Mouse (Mus musculus) kidney, embryonic 16.5 days (tissue): ENCODE results near the gene Lrch3. TPM values are rescaled to one million over a fixed set of nuclear protein-coding genes. Genes with fewer than 3 reads are reported as not detected.
A peak's percentile ranks its signal among the peaks of the same experiment; 100 is the strongest.
"Not testable (repeated sequence)": the region's sequence is repeated elsewhere in the genome, so short reads cannot be mapped to it uniquely, and the experiment has no call there.

Experiments used
- ATAC-seq: fragments of 200-750 bp; cut with Nextera tagmentation; 2 replicates; pipeline ENCODE4 v1.8.0; 2017; ENCODE audit warnings: moderate TSS enrichment; ENCODE audit not compliant: low FRiP score, low TSS enrichment
- H3K27ac ChIP-seq: fragments of 300-500 bp; sonication (generic); 2 replicates; pipeline ENCODE4 v1.5.1; 2014; ENCODE audit warnings: low read length
- H3K27me3 ChIP-seq: fragments of 300-500 bp; sonication (generic); 2 replicates; pipeline ENCODE4 v1.6.1; 2014; ENCODE audit warnings: low read length, control low read depth, mixed read lengths; ENCODE audit not compliant: insufficient read depth
- H3K36me3 ChIP-seq: fragments of 300-500 bp; sonication (generic); 2 replicates; pipeline ENCODE4 v1.6.1; 2014; ENCODE audit warnings: low read length, control low read depth, mixed read lengths; ENCODE audit not compliant: insufficient read depth
- H3K4me1 ChIP-seq: fragments of 300-500 bp; sonication (generic); 2 replicates; pipeline ENCODE4 v1.6.1; 2014; ENCODE audit warnings: low read length, control low read depth, mixed read lengths; ENCODE audit not compliant: insufficient read depth
- H3K4me2 ChIP-seq: fragments of 300-500 bp; sonication (generic); replicated peaks from 2 replicates; pipeline ENCODE4 v1.6.1; 2014; ENCODE audit warnings: low read depth, low read length
- H3K4me3 ChIP-seq: fragments of 300-500 bp; sonication (generic); 2 replicates; pipeline ENCODE4 v1.5.1; 2014; ENCODE audit warnings: mild to moderate bottlenecking, low read length
- H3K9ac ChIP-seq: fragments of 300-500 bp; sonication (generic); replicated peaks from 2 replicates; pipeline ENCODE4 v1.6.1; 2014; ENCODE audit warnings: low read length
- H3K9me3 ChIP-seq: fragments of 300-500 bp; sonication (generic); 2 replicates; pipeline ENCODE4 v1.6.1; 2016; ENCODE audit warnings: low read length, control low read depth
- WGBS: fragments of 180-500 bp; shearing (Covaris S2); extraction: QIAGEN DNeasy Blood & Tissue Kit; methylation state at CpG from one replicate; pipeline ENCODE4 v1.1.7; 2014; 5-methylcytosine and 5-hydroxymethylcytosine counted together
- polyA plus RNA-seq: library from polyadenylated mRNA; unstranded; fragments of >200 nt; fragmentation: Nextera tagmentation; extraction: Ambion mirVana; gene quantifications from 2 replicates; pipeline ENCODE4 v1.2.1, GENCODE M21; 2015

The Lrch3 gene
- polyA plus RNA-seq, 1 experiment from 2014 or later = 22.7 TPM

DNA sequence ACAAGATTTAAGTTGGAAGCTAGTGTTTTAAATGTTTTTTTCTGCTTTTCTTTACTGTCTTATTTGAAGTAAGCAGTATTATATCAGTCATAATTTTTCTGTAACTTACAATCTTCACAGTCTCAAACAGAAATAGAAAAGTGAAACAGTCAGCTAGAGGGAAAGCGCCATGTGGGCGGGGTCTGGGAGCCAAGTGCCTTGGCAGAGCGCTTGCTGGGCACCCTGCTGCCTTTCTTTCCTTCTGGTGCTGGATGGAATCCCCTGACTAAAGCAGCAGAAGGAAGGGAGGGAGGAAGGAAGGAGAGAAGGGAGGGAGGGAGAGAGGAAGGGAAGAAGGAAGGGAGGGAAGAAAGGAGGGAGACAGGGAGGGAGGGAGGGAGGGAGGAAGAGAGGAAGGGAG is 25.4 kb downstream of the Lrch3 start:
- WGBS = 62% methylated on average over 3 of the region's 3 CpGs
- not testable (repeated sequence) for H3K36me3 ChIP-seq, H3K4me2 ChIP-seq, H3K27ac ChIP-seq, ATAC-seq, H3K4me1 ChIP-seq, H3K4me3 ChIP-seq, H3K9ac ChIP-seq, H3K9me3 ChIP-seq, H3K27me3 ChIP-seq

DNA sequence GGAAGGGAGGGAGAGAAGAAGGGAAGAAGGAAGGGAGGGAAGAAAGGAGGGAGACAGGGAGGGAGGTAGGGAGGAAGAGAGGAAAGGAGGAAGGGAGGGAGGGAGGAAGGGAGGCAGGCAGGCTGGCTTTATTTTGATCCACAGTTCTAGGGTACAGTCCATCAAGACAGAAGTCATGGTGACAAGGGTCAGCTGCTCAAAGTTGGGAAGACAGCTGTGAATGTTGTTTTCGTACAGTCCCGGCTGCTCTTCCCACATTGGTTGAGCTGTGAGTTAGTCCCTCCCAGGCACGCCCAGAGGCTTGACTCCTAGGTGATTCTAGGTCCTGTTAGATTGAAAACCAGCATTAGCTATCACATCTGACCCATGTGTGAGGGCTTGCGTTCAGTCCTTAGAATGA is 25.8 kb downstream of the Lrch3 start:
- not testable (repeated sequence) for H3K4me3 ChIP-seq, ATAC-seq, H3K9me3 ChIP-seq, H3K27me3 ChIP-seq, H3K4me2 ChIP-seq, H3K36me3 ChIP-seq, H3K27ac ChIP-seq, H3K9ac ChIP-seq, H3K4me1 ChIP-seq
- 88% methylated on average over 4 of the region's 4 CpGs for WGBS

DNA sequence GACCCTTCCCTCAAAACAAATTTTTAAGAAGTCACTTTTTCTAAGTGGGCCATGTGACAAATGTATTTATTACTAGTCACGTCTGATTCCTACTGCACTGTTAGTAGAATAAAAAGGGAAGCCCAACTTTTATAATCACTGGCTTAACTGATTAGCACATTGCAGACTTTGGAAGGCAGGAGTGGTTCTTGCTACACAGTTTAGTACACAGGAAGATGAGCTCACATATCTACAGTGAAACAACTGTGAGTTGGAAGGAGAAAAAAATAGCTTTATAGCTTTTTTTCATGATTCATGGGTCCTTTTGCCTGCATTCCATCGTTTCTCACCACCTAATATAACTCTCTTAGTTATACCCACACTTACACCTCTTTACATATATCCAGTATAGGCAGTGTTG is 27.3 kb downstream of the Lrch3 start:
- not testable (repeated sequence) for H3K4me3 ChIP-seq, H3K4me1 ChIP-seq, H3K36me3 ChIP-seq, H3K9ac ChIP-seq, H3K27ac ChIP-seq, ATAC-seq, H3K9me3 ChIP-seq, H3K27me3 ChIP-seq, H3K4me2 ChIP-seq
- 94% methylated on average over 1 of the region's 2 CpGs for WGBS

DNA sequence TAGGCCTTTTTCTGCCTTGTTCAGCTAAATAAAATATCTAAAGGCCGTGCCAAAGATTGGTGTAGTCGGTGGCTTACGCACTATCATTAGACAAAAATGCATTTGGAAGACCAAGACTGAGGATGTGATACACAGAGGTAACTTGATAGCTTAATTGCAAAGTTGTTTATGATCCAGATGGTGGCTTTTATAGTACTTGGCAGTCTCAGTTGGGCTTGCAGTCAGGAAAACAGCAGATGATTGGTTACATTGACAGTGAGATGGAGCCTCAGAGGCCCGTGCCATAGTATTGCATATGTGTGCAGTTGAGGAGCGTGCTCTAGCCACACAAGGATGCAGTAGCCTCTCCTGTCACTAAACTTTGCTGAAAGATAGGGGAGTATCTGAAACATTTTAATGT is 28.8 kb downstream of the Lrch3 start:
- ATAC-seq = no peak; the same call in 1 of the 2 replicates
- Histone ChIP-seq H3K9ac (no peak overlapping the region), H3K36me3 (no peaks in the 10 kb centered on the region), H3K4me3 (no peak overlapping the region), H3K27ac (no peak overlapping the region), H3K27me3 (no peaks in the 10 kb centered on the region), H3K4me1 (peaks cover 2% of the 10 kb centered on the region; the same call in 1 of the 2 replicates), H3K9me3 (peaks cover 6% of the 10 kb centered on the region; the same call in 1 of the 2 replicates), H3K4me2 (no peak overlapping the region)
- 37% methylated on average over 5 of the region's 5 CpGs for WGBS

DNA sequence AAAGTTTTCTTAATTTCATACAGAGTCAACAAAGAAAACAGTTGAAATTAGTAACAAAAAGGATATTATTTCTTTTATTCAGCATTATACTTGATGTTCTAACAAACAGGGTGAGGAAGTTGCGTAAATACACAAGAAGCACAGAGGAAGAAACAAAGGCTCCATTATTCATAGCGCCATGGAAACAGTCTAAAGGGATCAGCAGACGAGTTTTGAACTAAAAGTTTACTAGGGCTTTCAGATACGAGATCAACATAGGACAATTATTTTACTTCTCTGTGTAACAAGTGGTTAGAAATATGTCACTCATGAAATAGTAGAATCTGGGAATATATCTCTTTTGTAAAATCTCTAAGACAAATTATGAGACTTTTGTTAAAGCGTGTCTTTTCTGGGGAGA is 31.5 kb downstream of the Lrch3 start:
- Histone ChIP-seq H3K4me3 (no peak overlapping the region), H3K4me2 (no peak overlapping the region), H3K4me1 (peaks cover 7% of the 10 kb centered on the region), H3K27me3 (no peaks in the 10 kb centered on the region), H3K36me3 (no peaks in the 10 kb centered on the region), H3K9ac (no peak overlapping the region), H3K9me3 (peaks cover 6% of the 10 kb centered on the region; the same call in 1 of the 2 replicates), H3K27ac (no peak overlapping the region)
- WGBS = 80% methylated on average over 5 of the region's 5 CpGs
- no peak for ATAC-seq

DNA sequence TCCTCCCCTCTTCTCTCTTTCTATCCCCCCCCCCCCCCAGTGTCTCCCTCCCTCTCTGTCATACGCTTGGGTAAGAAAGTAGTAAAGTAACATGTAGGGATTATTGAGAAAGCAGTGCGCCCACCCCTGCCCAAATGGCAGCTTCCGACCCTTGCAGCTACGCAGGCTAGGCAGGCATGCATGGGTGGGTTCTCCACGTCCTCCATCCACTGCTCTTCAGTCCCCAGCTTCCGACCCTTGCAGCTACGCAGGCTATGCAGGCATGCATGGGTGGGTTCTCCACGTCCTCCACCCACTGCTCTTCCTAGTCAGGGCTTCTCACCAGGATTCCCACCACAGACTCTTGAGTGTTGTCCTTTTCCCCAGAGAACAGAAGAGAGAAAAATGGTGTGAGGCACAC is 34.1 kb downstream of the Lrch3 start:
- ATAC-seq = peak; percentile 67; the same call in 1 of the 2 replicates
- no peaks in the 10 kb centered on the region for H3K9me3 ChIP-seq
- no peaks in the 10 kb centered on the region for H3K27me3 ChIP-seq
- H3K4me3 ChIP-seq = no peak overlapping the region
- peaks cover 7% of the 10 kb centered on the region for H3K4me1 ChIP-seq
- peaks cover 4% of the 10 kb centered on the region; the same call in 1 of the 2 replicates for H3K36me3 ChIP-seq
- 53% methylated on average over 8 of the region's 8 CpGs for WGBS
- H3K4me2 ChIP-seq = no peak overlapping the region
- no peak overlapping the region for H3K9ac ChIP-seq
- no peak overlapping the region for H3K27ac ChIP-seq

DNA sequence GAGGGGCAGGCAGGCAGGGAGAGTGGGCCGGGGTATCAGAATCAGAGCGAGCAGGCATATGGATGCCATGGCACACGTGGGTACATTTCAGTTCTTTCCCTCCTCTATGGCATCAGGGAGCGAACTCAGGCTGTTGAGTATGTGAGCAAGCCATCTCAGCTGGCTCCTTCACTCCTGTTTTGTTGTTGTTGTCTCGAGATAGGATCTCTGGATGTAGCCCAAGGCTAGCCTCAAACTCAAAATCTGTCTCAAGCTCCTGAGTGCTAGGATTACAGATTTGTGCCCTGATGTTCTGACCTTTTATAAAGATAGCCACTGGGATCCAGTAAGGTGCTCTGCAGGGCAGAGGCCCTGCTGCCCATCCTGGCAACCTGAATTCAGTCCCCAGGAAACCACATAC is 34.8 kb downstream of the Lrch3 start:
- Histone ChIP-seq H3K9me3 (no peaks in the 10 kb centered on the region), H3K4me2 (no peak overlapping the region), H3K9ac (no peak overlapping the region), H3K27ac (no peak overlapping the region), H3K36me3 (peaks cover 4% of the 10 kb centered on the region; the same call in 1 of the 2 replicates), H3K4me3 (no peak overlapping the region), H3K27me3 (no peaks in the 10 kb centered on the region), H3K4me1 (peaks cover 7% of the 10 kb centered on the region)
- WGBS = 86% methylated on average over 5 of the region's 5 CpGs
- no peak for ATAC-seq

DNA sequence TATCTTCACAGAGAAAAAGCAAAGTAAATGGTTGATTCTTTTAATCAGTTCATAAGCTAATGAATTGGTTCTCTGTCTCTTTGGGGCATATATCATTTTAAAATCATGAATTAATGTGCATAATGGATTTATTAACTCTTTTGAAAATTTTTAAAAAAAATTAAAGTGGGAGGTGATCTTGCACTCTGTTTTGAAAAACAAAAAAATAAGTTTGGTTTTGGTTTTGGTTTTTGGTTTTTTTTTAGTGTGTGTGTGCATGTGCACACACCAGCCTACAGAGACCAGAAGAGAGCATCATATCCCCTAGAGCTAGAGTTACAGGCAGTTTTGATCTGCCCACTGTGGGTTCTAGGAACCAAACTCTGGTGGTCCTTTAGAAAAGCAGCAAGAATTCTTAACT is 35.4 kb downstream of the Lrch3 start:
- ATAC-seq = no peak
- peaks cover 7% of the 10 kb centered on the region for H3K4me1 ChIP-seq
- no peak overlapping the region for H3K9ac ChIP-seq
- H3K36me3 ChIP-seq = peaks cover 4% of the 10 kb centered on the region; the same call in 1 of the 2 replicates
- H3K9me3 ChIP-seq = no peaks in the 10 kb centered on the region
- no peak overlapping the region for H3K4me3 ChIP-seq
- no peaks in the 10 kb centered on the region for H3K27me3 ChIP-seq
- H3K27ac ChIP-seq = peak overlapping the region; percentile 28; the same call in 1 of the 2 replicates
- no peak overlapping the region for H3K4me2 ChIP-seq

DNA sequence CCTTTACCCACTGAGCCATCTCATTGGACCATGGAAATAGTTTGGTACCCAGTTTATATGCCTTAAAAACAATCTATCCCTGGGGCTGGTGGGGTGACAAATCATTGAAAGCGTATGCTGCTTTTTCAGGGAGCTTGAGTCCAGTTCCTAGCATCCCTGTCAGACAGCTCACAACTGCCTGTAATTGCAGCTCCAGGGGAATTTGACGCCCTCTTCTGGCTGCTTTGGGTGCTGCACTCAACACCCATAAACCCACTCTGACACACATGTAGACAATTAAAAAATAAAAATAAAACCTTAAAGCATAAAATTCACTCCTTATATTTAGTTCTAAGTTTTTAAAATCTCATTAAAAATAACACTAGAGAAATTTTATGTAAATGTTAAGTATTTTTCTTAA is 37.2 kb downstream of the Lrch3 start:
- H3K27me3 ChIP-seq = no peaks in the 10 kb centered on the region
- WGBS = 94% methylated on average over 2 of the region's 2 CpGs
- H3K4me3 ChIP-seq = no peak overlapping the region
- no peak overlapping the region for H3K27ac ChIP-seq
- H3K4me1 ChIP-seq = peaks cover 7% of the 10 kb centered on the region
- H3K4me2 ChIP-seq = no peak overlapping the region
- H3K36me3 ChIP-seq = peaks cover 10% of the 10 kb centered on the region; the same call in 1 of the 2 replicates
- ATAC-seq = no peak
- no peak overlapping the region for H3K9ac ChIP-seq
- H3K9me3 ChIP-seq = no peaks in the 10 kb centered on the region

DNA sequence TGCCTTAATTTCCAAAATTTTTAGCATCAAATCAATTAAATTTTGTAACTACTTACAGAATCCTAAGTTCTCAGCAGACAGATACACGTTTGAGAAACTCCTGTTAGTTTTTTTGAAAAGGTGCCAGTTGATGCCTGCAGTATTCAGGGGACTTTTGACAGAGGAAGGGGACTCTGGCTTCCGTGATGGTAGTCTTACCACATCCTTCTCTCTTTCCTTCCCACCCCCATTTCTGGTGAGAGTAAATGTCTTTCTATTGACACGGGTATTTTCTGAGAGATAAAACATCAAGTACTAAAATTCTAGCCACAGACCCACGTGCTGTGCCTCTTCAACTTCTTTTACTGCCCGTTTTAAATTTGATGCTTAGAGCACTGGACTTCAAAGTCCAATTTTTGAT is 39.9 kb downstream of the Lrch3 start:
- Histone ChIP-seq H3K9me3 (no peaks in the 10 kb centered on the region), H3K27me3 (no peaks in the 10 kb centered on the region), H3K36me3 (peaks cover 20% of the 10 kb centered on the region), H3K4me1 (no peaks in the 10 kb centered on the region), H3K4me3 (no peak overlapping the region), H3K9ac (no peak overlapping the region), H3K27ac (no peak overlapping the region), H3K4me2 (no peak overlapping the region)
- 77% methylated on average over 5 of the region's 5 CpGs for WGBS
- ATAC-seq = no peak
